Mouse (Mus musculus) erythroblast, embryonic 14.5 days (primary cell): ENCODE data around the gene Itgb3bp.

ENCODE experiments used
- GATA1 ChIP-seq: IDR thresholded peaks from 2 replicates; pipeline ENCODE4 v1.6.1; 2012; ENCODE audit warnings: low read length, inconsistent platforms, mixed read lengths
- TAL1 ChIP-seq: IDR thresholded peaks from 3 replicates; pipeline ENCODE4 v1.6.1; 2012; ENCODE audit warnings: low read length, inconsistent platforms, mixed read lengths

- TF ChIP-seq GATA1 (no peak), TAL1 (no peak)
Observed at GRCm38 (mm10) chr4:99752426-99752825, 177.2 kb downstream of the Itgb3bp start.
